Mouse (Mus musculus): ENCODE measurements around the gene Gsg1.

GRCm38 (mm10) chr6:135206909-135207308 lies 47.2 kb downstream of the Gsg1 start:
- no peak for TF ChIP-seq CTCF (IDR thresholded peaks at IDR 0.05; ENCODE audit: low read depth, low read length)
- TF ChIP-seq POLR2A (IDR thresholded peaks at IDR 0.05; ENCODE audit: insufficient read depth, low read length) = no peak
